Mouse (Mus musculus) 416B (cell line): Measurements from ENCODE around the gene Lysmd2.
"Not testable (repeated sequence)": the region's sequence is repeated elsewhere in the genome, so short reads cannot be mapped to it uniquely, and the experiment has no call there.

Experiments
- DNase-seq: peaks from one replicate; pipeline ENCODE4 v3.0.0; 2011; ENCODE audit warnings: low read depth

Lysmd2 gene

DNA sequence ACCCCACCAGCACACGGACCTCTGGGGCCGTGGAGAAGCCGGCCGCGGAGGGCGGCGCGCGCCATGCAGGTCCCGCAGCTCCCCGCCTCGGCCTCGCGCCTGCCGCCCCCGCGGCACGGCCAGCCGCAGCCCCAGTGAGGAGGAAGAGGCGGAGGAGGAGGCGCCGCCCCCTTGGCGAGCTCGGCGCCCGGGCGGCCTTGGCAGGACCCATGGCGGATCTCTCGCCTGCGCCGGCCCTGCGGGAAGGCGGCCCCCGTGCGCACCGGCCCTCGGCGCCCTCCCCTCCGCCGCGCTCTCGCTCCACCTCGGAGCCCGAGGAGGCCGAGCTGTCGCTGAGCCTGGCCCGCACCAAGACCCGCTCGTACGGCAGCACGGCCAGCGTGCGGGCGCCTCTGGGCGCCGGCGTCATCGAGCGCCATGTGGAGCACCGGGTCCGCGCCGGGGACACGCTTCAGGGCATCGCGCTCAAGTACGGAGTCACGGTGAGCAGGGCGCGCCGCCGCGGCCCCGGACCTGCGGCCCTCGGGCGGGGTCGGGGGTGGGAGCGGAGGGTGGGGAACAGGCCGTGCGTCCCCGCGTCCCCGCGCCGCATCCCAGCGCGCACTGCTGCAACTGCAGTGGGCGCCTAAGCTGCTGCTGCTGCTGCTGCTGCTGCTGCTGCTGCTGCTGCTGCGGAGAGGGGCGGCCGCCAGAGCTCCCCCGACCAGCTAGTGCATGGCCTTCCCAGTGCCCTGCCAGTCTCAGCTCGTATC is at the start of gene Lysmd2:
Gene Lysmd2, plus strand, starts transcription at position 186 of the 752 bp plus-strand sequence.
- no peak for DNase-seq

DNA sequence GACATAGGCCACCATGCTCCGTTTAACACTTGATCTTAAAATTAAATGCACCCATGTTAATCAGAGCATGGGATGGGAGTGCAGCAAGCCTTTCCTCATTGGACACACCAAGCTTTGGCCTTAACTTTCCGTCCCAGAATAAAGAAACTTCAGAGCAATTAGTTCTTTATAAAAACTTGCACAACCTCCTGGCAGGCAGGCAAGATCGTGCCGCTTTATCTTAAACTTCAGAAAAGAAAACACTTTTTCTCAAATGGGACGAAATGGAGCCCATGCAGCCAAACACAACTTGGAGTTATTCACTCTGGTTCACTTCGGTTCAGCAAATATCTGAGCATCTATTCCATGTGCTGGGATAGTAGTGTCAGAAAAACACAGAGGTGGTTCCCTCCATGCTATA is 46.2 kb upstream of the Lysmd2 start:
- no peak for DNase-seq

DNA sequence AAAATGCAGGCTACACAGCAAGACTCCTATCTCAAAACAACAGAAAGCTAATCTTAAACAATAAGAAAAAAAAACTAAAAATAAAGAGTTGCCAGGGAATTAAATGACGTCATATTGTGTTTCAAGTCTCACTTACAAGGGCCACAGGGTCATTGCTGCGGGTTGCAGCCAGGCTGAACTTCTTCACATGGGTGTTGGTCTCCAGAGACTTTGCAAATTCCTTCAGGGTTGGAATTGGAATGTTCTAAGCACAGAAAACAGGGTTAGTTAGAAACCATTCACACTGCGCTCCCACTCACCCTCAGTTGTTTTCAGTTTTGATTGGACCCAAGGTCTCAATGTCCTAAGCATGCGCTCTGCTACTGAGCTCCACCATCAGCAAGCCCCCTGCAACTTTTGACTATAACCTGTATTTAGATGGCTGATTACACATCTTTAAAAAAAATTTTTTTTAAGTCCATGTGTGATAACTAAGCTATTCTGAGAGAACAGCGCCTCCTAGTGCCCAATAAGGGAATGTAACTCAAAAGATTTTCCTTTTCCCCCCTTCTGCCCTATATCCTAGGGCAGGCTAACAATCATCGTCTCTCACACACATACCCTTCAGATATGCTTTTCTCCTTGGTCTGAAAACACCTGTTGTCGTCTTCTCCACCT is 43.7 kb upstream of the Lysmd2 start:
- DNase-seq, result peak; percentile 67

DNA sequence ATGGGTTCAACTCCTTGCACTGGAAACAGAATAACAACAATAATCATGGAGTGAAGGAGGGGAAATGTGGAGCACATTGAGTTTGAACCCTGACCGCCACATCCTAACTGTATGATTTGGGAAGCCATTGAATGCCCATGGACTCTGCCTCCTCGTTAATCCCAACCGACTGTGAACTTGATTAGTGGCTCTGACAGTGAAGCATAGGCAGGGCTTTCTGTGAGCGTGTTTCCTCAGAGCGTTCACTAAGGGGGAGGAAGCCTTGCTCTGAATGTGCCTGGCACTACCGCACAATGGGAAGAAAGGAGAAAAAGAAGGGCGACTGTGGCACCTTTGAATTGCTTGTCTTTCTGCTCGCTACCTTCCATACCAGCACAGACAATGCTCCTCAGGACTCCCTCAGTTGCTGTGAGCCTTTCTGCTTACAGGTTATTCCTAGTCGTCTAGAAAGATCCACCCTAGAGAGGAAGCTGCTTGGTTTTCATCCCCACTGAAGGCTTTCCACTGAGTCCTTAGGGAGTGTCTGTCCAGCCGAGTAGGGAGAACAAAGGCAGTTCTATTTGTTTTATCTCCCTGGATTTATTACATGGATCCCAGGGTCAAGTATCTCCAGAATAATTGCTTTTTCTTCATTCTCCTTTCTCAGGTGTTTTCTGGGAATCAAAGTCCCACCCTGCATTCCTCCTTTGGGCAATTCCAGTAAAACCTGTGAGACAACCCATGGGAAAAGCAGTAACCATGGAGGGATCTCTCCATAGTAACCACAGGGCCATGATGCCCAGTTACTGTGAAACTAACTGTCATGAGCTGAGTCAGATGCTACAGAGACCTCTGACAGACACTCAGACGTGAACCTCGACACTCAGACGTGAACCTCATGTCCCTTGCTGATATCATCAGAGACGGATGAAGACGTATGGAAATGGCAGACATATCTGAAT is 35.4 kb upstream of the Lysmd2 start:
- no peak for DNase-seq

DNA sequence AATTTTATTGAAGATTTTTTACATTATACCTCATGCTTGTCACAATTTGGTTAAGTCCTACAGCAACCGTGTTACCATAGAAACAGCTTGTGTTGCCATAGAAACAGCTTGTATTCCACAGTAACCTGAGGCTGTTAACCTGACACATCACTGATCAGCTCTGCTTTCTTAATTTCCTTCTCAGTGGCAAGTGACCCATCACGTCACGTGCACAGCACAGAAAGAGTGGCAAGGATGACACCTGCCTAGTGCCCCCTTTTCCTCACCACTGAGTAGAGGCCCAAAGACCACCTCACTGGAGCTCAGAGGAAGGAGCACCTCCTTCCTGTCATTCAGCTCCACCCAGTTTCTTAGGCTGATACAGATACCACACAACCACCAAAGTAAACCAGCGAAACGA is 32.1 kb upstream of the Lysmd2 start:
- no peak for DNase-seq

DNA sequence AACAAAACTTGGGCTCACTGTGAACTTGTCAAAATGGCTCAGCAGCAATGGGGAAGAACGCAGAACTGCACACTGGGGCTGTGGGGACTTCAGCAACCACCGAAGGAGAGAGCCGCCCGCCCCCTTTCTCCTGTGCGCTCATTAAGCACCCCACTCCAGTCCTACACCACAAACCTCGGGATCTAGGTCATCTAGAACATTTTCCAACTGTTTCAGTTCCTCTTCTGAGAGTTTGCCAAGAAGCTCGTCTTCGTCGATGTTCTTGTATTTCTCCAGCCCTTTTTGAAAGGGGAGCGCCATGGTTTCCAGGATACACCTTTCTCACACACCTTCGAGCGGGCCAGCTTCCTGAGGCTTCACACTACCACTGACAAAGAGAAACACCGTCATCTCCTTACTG is 28.5 kb upstream of the Lysmd2 start:
- DNase-seq, result no peak

DNA sequence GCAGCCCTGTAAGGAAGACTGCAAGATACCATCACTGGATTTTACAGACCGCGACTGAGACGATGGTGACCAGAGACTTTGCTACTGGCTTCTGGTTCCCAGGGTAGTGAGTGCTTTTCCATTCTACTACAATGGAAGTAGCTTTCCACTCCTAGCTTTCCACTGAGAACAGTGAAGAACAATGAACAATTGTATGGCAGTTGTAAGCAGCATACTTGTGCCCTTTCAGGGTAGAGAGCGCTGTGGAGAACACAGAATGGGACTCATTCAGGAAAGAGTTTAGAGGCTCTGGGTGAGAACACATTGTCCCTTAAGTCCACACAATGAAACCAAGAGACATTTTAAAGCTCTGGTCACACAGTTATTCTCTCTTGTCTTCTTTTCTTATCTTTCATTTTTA is 27.9 kb upstream of the Lysmd2 start:
- no peak for DNase-seq

DNA sequence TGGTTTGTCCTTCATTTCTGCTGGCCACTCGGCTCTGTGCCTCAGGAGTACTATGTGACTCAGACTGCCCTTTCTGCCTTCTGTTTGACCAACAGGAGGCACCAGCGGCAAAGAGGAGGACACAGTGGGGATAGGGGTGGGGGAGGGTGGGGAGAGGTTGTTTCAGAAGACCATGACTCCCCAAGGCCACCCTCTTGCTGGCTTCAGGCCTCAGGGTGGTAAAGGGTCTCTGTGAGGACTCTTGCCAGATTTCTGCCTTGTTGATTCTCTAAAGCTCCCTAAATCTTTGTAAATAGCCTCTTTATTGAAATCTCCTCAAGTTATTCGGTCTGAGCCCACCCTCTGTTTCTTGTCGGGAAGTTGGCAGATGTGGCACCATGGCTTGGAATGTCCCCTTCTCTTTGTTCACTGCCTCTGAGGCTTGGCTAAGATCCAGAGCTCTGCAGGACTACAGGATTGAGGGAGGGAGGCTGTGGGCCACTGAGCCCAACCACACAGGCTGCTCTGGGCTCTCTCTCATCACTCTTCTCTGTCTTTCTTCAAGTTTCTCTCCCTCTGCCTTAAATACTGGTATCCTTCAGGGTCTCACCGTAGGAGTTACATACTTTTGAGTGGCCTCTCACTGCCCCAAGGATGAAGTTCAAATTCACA is 26.2 kb upstream of the Lysmd2 start:
- no peak for DNase-seq

DNA sequence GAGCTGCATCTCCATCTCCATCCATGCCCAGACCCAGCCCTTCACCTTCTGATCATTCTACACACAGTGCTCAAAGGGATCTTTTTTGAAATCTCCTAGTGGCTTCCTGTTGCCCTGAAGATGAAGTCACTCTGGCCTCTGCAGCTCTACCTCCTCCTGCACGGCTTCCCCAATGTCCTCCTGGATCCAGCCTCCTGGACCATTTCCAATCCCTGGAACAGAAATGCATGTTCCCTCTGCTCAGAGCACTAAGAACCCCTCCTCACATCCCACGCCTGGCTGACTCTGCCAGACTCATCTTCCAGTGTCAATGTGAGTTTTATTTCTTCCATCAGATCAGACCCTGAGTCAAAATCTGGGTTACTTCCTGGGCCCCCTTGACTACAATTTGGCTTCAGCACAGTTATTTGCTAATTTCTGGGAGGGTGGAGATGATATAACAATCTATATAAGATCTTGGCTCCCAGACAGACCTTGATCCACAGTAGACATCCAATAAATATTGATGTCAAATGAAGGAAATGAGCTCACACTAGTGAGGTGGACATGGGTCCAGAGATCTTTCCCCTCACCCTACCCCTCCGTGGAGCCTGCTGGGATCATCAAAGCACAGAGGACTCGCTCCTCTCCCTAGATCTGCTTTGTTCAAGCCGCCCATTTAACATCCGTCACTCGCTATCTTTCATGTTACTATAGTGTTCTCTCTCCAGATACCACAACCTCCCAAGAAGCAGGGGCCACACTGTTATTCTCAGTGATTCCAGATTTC is 25.2 kb upstream of the Lysmd2 start:
- no peak for DNase-seq

DNA sequence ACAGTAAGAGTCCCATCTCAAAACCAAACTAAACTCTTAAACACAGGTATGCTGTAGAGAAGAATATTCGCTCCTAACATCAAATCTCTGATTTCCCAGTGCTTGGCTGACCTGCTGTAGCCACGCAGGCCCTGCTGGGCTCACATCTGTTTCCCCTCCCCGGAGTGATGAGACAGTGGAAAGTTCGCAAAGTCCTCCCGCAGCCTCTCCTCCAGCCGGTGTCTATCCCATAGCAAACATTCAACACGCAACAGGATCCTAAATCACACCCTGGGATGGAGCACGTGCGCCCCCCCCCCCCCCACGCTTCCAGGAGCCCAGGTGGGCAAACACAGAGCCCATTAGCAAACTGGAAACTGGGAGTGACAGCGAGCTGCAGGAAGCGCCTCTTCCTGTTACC is 24.0 kb upstream of the Lysmd2 start:
- no peak for DNase-seq

DNA sequence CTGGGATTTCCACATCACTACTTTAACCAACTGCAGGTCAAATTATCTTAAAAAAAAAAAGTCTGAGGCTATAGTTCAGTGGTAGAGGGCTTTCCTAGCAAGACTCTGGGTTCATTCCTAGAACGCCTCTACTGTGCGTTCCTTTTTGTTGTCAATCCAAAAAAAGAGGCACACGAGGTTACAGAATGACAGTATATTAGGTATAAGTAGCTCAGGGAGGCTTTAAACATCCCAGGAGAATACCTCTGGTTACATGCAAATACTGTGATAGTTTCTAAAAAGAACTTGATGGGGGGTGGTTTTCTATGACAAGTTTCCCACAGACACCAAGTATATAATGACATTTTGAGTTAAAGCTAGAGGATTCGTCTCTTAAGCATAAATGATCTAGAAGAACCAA is 18.0 kb upstream of the Lysmd2 start:
- DNase-seq, result no peak

DNA sequence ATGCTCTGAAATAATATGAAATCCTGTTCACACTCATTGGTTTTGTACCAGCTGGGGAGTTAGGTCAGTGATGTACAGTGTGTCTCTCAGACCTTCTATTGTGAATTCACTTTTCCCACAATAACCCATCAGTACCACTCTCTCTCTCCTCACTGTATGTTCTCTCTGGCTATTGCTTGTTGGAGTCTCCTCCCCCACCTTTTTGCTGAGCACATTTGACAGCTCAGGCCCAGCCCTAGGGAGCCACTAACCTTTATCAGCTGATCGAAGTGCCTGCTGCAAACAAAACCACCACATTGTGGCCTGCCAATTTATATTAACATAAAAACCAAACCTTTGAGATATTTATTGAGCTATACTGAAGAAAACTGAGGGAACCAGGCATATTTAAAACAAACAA is 16.0 kb upstream of the Lysmd2 start:
- no peak for DNase-seq

DNA sequence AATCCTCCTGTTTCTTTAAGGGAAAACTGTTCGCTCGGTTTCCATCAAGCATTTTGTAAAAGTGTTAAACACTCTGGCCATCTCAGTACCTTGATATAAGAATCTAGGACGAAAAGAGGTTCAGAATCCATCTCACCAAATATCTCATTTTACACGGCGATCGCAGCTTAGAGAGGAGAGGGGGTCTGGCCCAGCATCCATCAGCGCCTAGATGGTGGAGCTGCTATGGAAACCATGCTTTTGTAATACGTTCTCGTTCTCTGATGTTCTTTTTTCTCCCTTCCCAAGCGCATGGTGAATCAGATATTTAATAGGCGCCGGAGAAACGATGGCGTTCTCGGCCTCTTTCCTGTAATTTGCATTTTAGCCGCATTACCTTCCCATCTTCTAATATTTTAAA is 15.6 kb upstream of the Lysmd2 start:
- no peak for DNase-seq

DNA sequence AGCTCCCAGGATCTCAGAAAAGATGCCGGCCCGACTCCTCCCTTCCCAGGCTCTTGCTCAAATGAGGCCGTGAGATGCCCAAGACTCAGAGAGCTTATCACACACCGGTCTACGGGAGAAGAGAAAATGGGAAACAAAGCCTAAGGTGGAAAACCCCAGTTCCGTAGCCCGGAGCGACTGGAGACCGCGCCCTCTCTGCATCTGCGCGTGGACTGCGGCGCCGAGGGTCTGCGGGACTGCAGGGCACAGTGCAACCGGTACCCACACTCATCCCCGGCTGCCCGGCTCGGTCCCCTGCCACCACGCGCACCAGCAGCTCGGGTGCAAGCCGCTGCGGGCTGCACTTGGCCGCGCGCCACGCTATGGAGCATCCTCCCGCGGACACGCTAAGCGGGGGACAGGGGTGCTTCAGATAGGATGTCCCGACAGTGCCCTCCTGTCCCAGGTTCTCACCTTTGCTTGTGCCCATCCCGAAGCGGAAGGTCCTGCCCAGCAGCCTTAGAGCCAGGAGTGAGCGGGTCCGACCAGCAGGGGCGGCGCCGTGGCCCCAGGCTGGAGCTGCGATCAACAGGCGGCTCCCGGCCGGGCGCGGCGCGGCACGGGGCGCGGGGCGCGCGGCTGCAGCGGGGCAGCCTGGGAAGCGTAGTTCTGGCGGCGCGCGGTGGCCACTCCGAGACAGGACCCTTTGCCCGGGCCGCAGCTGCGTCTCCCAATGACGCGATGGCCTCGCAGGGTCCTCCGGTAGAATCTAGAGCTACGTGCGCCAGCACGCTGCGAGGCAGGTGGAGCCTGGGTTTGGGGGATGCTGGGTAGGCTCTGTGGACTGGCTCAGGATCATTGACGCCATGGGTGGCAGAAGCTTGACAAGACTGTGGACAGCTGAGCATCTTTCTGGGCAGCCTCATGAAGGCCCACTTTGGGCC is 14.7 kb upstream of the Lysmd2 start, which contains the start of gene Tmod2:
Gene Tmod2, minus strand, starts transcription at position 755 of the 923 bp plus-strand sequence.
- no peak for DNase-seq

DNA sequence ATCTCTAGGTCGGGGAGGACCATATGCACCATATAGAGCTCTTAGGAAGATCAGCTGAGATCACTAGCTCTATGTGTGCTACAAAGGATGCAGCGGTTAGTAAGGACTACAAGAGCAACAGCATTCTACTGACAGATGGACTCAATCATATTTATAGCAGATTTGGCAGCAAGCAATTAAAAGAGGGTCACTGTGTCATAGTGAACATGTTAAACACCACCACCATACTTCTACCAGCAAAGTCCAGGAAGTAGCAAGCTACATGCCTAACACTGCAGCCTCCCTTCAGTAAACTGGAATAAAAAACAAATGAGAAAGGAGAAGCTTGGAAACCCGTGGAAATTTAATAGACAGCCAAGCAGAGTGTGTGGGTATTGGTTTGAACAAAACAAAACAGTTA is 9.0 kb upstream of the Lysmd2 start:
- no peak for DNase-seq

DNA sequence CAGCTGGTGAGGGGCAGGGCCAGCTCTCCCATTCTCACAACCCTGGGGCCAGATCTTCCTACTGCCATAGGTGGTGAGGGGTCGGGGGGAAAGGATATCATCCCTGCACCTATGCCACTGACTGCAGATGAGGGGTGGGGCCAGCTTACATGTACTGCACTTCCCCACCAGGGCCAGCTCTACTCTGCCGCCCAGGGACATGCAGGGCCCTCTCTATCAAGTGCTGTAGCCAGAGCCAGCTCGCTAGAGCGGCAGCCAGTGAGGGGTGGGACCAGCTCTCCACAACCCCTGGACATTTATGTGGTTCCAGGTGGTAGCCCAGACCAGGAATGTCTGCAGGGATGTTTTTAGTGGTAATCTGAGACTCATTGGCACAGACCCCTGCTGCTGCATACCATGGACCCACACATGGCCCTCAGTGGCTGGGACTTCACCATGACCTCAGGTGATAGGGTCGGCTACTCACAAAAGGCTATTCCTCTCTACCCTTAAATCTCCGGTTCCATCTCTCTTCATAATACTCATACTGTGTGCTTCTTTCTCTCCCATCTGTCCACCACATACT is 6.6 kb upstream of the Lysmd2 start:
- no peak for DNase-seq

DNA sequence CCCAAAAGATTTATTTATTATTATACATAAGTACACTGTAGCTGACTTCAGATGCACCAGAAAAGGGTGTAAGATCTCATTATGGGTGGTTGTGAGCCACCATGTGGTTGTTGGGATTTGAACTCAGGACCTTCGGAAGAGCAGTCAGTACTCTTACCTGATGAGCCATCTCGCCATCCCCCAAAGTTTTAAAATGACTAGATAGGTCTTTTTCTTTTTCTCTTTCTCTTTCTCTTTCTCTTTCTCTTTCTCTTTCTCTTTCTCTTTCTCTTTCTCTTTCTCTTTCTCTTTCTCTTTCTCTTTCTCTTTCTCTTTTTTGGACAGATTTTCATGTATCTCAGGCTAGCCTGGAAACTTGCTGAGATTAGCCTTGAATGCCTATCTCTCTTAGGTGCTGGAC is 5.8 kb upstream of the Lysmd2 start:
- not testable (repeated sequence) for DNase-seq

DNA sequence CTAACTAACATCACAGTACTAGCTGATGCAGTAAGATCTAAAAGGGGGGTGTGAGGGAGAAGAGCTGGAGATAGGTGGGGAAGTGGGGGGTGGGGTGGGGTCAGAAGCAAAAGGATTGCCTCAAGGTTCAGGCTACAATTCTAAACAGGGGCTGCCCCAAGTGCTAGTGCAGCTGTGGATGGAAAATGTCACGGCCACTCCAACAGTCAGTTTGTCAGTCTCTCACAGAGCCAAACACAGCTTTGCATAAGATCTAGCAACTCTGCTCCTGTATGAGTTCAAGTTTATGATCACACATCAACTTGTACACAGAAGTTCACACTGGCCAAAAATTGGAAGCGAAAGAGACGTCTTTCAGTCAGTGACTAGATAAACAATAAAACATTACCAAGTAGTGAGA is 4.1 kb upstream of the Lysmd2 start:
- DNase-seq, result no peak

DNA sequence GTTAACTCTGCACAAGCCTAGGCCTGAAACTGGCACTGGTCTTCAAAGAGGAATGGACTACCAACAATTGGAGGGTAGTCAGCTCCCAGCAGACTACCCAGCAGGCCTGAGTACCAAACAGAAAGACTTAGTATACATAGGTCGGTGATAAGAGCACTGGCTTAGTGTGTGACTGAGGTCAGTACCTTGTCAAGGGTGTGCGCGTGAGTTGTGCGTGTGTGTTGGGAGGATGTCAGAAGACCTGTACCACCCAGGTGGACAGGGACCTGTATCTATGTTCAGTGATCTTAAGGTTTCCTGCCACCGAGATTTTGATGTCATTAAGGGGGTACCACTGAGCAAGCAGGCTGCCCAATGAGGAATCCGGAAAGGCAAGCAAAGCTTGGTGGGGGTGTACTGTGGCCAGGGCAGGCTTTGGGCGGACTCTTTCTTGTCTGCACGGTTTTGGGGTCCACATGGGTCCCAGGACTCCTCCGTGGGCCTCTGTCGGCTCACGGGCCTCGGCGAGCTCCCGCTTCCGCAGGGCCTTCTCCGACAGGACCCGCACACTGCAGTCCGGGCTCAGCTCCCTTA is 472 bp upstream of the Lysmd2 start:
- DNase-seq, result no peak

DNA sequence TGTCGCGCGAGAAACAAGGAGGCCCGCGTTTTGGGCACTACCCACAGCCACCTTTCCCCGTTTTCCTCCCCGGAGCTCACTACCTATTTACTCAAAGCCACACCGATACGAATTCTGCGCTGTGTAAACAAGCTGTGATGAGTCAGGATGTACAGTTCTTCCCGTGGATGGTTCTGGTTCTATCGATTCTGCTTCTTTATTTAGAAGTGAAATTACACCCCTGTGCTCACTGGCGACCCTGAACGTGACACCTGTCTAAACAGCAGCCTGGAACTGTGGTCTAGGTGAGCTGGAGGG is 715 bp downstream of the Lysmd2 start:
- no peak for DNase-seq
